Mouse (Mus musculus) cerebellum, adult 11-12 months (tissue): ENCODE measurements at regions not wholly inside any gene's neighbourhood (a gene's known extent, or its start where the extent isn't known, plus 50 kb on each side); places are given as distances from the start of the nearest gene placed in this dataset.

ENCODE experiments used
- DNase-seq: peaks from one replicate; pipeline ENCODE4 v3.0.0; 2022

DNA sequence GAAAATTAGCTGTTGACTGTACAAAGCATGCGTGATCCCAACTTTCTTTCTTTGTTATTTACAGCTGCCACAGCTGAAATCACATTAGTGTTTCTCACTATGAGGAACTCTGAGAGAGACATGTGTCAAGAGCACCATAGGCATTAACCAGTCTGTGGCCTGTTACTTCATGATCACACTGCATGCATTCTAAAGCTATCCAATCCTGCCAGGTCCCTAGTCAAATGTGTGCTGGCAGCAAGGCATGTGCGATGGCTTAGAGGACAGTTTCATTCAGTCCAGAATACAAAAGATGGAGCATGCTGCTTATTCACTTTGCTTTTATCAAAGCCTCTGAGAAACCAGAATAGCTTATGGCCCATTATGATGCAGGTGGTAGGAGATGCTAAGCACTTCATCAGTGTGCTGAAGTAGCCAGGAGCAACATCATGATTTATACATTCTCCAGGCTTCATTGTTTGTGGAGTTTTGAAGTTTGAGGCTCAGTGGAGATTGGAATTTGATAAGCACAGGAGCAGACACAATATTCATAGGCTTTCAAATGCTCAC lies 882.9 kb upstream of the Lrrn3 start:
- DNase-seq, result no peak

DNA sequence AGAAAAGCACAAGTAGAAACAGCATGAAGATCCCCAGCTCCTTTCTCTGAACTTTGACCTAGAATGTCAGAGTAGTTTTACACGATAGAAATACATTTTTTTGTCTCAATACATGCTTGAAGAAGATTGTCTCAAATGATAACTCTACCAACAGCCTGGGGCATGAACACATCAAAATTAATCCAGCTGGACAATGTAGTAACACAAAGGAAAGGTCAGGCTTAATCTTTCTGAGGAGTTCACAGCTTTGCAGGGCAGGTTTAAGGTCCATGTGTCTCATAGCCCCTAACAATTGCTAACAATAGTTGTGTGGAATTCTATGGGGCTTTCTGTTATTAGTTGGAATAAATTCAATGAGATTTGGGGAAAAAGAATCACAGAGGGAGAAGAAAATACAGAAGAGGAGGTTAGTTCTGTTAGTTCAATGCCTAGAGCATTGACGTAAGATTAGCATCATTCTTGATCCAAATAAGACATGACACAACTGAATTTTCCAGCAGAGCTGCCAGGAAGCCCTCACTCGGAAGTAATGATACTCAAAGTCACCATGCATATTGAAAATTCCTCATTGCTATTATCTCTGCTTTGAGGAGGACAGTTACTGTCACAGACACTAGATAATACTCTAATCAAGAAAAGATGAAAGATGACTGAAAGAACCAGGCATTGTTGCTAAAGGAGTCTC lies 852.9 kb upstream of the Lrrn3 start:
- no peak for DNase-seq

- DNase-seq, result no peak
Observed at GRCm38 (mm10) chr12:42306429-42306828, 820.2 kb upstream of the Lrrn3 start.

- DNase-seq, result no peak
Observed at GRCm38 (mm10) chr12:42277241-42278032, 791.2 kb upstream of the Lrrn3 start.

GRCm38 (mm10) chr12:42250410-42250809 lies 764.2 kb upstream of the Lrrn3 start:
- DNase-seq, result no peak

DNA sequence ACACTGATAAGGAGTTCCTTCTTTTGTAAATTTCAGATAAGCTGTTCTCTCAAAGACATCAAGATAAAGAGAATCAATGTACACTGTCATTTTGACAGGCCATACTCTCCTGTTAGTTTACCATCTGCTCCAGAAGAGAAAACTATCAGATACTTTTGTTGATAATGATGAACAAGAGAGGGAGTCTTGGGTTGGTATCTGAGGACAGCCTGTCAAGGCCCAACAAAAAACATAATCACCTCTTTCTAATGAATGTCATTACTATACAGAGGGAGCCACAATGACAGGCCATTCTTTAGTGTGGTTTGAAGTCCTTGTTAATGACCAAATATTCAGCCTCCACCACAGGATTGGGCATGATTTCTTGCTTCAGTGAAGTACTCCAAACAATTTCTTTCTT lies 743.0 kb upstream of the Lrrn3 start:
- DNase-seq, result no peak

DNA sequence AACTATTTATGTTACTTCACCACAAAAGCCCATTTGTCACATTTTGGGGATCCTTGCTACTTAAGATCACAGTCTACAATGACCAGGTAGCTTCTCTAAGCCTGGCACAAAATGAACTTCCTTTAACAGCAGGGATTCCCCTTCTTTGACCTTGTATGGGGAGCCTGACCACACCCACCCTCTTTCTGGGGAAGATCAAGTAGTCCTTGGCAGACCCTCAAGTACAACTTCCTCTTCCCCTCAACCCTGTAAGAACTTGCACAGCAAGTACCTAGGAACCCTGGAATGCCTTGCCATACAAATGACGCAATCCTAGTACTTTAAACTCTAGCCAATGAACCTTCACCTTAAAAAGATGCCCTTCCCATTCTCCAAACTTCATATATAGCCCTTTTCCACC lies 695.4 kb upstream of the Lrrn3 start:
- no peak for DNase-seq

DNA sequence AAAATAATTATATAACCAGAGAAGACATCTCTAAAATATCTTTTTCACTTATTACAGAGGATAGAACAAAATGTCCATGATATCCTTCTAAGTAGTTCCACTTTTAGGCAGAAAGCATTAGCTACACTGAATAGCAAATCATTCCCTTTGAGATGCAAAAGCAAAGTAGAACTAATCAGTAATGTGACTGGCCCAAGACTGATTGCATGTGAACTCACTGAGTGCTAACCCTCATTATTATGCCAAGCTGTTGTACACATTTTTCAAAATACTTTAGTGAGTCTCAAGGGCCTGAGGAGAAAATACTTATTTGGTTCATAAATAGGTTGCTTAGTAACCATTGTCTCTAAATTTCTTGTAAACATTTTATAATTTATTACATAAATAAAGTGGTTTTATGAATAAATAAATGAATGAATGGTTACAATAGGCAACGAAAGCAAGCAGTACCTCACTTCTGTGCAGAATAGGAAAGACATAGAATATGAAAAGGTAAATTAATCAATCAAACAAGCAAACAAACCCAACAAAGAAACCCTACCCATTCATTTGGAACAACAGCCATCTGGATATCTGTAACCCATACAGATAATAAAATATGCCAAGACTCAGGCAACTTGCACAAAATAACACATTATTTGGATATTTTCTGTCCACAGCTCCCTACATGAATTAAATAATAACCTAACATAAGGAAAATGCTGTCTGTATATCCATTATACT lies 693.9 kb upstream of the Lrrn3 start:
- no peak for DNase-seq

DNA sequence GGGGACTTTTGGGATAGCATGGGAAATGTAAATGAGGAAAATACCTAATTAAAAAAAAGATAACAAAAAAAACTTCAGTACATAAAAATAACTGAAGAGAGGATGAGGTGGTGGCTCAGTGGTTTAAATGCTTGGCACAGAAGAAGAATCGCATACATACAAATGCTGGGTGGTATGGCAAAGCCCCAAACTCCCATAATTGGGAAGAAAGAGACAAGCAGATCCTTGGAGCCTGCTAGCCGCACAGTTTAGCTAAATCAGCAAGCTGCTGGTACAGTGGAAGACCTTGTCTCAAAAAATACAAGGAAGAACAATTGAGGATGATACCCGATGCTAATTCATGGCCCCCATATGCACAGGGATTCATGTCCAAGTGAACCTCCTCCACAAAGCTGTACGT lies 661.7 kb upstream of the Lrrn3 start:
- DNase-seq, result no peak

GRCm38 (mm10) chr12:42138694-42139442 lies 652.6 kb upstream of the Lrrn3 start:
- peak; percentile 7 for DNase-seq

DNA sequence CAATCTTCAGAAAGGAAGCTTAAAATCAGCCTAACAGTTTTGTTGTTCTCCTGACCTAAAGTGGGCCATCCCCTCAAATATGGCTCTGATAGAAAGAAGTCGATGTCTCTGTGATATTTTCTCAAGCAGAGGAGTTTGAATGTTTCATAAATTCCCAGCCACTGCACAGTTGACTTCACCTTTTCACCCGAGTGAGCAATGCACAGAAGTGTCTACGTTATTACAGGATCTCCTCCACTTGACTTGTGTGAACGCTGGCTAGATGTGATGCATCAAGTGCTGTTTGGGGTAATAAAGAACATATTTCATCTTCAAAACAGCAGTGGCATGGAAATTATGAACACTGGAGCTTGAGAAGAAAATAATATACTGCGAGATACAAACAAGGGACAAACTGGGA lies 651.9 kb upstream of the Lrrn3 start:
- no peak for DNase-seq

- DNase-seq, result peak; percentile 15
Observed at GRCm38 (mm10) chr12:42137764-42138163, 651.5 kb upstream of the Lrrn3 start.

DNA sequence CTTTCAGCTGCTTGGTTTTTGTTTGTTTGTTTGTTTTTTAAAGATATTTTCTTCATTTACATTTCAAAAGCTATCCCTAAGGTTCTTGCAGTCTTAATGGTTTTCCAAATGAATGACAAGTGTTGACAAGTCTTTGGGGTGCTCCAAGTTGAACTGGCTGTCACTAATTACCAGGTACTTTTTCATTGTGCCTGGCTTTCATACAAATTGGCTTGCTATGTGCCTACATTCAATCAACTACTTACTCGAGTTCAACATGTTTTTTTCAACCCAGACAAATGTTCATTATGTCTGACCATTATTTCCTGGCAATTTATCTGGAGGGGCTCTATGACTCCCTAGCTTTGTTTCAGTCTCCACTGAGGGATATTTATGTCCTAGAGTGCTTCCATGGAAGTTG lies 614.0 kb upstream of the Lrrn3 start:
- DNase-seq, result no peak

DNA sequence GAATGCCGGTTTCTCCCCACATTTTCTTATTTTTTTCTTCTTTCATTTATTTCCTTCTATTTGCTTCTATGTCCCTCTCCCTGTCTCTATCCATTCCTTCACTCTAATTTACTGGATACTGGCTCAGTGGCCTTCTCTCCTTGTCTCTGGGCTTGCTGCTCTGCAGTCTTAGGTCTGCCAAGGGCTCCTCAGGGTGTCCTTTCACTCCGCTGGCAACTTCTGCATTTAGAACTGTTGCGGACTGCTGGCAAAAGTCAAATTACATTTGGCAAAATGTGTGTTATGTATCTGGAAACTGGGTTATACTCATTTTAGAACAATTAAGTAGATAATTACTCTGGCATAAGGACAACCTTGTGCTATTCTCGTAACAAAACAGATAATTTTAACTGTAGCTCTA lies 584.2 kb upstream of the Lrrn3 start:
- peak; percentile 45 for DNase-seq

GRCm38 (mm10) chr12:42063745-42064144 lies 577.5 kb upstream of the Lrrn3 start:
- DNase-seq, result no peak

DNA sequence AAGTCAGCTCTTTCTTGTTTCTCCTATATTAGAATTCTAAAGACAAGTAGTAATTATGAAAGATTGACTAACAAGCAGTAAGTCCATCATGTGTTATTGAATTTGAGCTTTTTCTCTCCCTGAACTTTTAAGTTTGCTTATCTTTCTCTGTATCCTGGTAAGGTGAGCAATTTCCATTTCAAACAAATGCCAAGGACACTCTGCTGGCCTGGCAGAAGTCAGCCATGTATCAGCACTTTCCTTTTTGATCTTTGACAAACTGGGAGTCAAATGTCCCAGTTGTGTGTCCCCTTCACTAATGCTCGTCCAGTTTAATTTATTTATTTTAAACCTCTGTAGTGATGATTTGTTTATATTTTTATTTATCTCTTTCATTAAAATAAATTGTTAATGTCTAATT lies 562.8 kb upstream of the Lrrn3 start:
- DNase-seq, result no peak

- DNase-seq, result no peak
Observed at GRCm38 (mm10) chr12:42027874-42028273, 541.6 kb upstream of the Lrrn3 start.

- no peak for DNase-seq
Observed at GRCm38 (mm10) chr12:42017506-42017905, 531.3 kb upstream of the Lrrn3 start.

- no peak for DNase-seq
Observed at GRCm38 (mm10) chr12:42008827-42009383, 522.7 kb upstream of the Lrrn3 start.

DNA sequence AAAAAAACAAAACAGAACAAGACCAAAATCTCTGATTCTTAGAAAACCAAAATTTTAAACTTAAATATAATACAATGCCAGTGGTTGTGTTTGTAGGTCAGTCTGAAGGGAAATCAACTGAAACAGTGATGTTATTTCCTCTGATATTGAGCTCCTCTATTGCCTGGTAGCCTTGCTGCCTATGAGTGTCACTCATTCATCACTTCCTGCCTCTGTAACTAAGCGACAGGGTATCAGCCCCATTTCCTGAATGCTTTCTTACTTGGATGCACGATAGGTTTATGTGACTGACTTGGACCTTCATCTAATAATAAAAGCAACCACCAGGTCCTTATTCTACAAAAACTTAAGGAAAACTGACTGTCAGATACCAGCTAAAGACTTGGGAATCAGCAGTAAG lies 520.7 kb upstream of the Lrrn3 start:
- DNase-seq, result no peak
